Mouse (Mus musculus) left cerebral cortex, postnatal 25 days (tissue): Measurements from ENCODE around the gene Gjc2. TPM values are rescaled to one million over a fixed set of nuclear protein-coding genes. Genes with fewer than 3 reads are reported as not detected.

Experiments
- DNase-seq, 2 experiments: peaks; one replicate each; pipeline ENCODE4 v3.0.0; 2022; ENCODE audit warnings: low spot score in 2 of 2, mixed read lengths in 1 of 2
- intact Hi-C: fragments of 180-260 bp; cut with DNase I; formaldehyde crosslinking; loops from one replicate; pipeline ENCODE4 v1.15.1; 2025
- total RNA-seq, 2 experiments: library from RNA; stranded (reverse); gene quantifications; 2 replicates each; pipeline ENCODE4 v1.2.3; 2021

The Gjc2 gene
- total RNA-seq, 2 experiments from 2014 or later, result 9.8 to 12.2 TPM

DNA sequence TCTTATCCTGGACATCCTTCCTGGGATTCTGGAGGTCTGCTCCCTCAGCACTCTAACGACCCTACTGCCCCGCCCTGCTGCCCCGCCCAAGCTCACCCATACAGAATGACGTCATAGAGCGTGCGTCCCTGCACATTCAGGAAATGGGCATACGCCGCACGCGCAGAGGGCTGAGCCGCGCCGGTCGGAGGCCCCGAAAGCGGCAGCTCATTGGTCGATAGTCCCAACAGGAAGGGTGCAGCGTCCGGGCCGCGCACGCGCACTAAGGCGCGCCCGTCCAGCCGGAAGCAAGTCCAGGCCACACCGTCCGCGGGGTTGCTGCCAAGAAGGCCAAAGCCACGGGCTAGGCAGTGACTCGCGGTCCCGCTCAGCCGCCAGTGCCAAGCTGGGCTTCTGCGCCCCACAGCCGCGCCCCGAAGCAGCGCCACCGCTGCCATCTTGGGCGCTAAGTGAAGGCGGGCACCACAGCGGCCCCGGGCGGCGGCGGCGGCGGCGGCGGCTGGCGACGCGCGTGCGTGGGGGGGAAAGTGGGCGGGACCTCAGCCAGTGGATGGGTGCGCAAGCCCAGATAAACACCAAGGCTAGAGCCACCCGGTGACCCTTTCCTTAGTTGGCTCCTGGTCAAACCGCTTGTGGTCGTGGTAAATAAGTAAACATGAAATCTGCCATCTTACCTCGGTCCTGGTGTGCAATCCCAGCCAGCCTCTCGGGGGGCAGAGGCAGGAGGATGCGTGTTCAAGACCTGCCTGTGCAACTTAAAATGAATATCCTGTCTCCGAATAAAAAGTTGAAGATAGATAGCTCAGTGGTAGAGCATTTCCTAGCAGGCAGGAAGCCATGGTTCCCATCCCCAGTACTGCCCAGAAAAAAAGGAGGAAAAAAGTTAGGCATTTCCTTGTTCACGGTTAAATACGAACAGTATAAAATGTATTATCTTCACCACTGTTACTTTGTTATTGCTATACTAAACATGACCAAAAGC lies 19.5 kb downstream of the Gjc2 start, which contains the start of gene Iba57:
Gene Iba57 (minus strand): TSS at position 485 of the 982 bp plus-strand sequence.
- peak; percentile 99 to 100 for DNase-seq
- intact Hi-C loops, result no loop called here

DNA sequence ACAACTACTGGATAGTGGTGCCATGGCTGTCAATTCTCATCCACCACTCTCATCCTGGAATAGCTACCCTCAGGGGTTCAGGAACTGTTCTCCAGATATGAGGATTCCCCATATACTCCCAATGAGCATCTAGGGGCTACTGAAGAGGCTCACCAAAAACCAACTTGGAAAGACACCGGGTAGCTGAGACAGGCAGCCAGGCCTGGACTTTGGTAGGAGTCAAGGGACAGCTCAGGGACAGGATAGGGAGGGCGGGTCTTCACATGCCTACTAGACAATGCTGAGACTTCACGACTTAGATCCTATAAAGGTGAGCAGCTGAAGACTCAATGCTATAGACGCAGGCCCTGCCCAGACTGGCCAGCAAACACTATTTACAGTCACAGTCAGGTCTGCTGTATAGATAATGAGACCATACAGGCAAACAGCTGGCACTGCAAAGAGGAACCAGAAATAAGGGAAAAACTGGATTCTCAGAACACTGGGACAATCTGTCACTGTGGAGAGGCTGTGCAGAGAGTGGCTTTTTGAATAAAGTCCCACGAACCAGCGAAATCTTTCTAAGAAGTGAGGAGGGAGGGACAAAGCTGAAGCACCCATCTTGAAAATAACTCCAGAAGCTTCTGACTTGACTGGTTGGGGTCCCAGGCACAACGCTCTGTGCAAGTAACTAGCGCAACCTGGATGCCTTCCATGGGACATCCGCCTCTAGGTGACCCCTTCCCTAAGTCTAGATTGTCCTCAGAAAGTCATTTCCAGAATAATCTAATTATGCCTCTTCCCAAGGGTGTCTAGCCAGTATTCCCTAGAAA lies 20.4 kb downstream of the Gjc2 start:
- intact Hi-C loops, result no loop called here
- no peak for DNase-seq

DNA sequence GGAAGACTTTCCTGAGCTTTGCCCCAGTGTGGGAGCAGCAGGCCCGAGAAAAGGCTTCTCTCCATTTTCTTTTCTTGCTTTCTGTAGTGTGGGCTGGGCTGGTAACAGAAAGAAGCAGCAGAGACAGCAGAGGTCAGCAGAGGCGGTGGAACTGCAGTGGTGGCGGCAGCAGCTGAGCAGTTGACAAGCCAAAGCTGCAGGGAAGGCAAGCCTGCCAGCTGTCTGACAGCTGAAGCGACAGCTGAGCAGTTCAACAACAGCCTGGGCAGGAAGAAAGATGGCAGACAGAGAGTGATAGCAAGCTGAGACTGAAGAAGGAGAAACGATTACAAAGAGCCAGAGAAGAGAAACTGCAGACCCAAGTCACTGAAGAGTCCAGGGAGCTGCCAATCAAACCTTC lies 21.6 kb downstream of the Gjc2 start:
- DNase-seq, result no peak
- intact Hi-C loops, result no loop called here

DNA sequence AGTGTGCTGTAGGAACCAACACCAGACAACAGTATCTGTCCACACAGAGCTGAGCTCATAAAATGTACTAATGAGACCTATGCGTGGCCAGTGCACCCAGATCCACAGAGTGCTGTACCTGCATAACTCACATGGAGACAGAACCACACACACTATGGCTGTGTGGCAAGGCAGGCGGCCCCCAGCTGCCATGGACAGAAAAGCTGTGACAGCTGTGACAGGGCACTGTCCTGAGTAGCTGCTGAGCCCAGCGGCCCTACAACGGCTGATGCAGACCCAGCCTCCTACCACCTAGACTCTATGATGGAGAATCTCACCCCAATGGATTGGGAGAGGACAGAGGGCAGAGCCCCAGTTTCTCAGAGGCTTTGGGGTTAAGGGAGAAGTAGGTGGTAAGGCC lies 23.5 kb downstream of the Gjc2 start:
- intact Hi-C loops, result no loop called here
- DNase-seq, result no peak

DNA sequence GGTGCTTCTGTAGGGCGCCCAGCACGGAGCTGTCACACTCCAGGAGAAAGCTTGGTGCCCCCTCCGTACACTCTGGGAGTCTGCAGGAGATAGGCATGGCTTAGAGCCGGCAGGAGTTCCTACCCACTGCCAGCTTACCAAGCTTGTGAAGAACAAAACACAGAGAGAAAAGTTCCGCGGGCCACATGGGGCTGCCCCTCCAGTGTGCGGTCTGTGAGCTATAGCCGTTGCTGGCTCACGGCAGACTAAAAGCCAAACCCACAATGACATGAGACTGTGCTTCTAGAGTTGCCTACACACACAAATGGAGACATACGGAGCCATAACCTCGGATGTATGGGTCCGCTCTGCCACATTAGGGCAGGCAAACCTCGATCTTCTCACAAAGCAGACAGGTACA lies 23.9 kb downstream of the Gjc2 start:
- intact Hi-C loops, result no loop called here
- no peak for DNase-seq

DNA sequence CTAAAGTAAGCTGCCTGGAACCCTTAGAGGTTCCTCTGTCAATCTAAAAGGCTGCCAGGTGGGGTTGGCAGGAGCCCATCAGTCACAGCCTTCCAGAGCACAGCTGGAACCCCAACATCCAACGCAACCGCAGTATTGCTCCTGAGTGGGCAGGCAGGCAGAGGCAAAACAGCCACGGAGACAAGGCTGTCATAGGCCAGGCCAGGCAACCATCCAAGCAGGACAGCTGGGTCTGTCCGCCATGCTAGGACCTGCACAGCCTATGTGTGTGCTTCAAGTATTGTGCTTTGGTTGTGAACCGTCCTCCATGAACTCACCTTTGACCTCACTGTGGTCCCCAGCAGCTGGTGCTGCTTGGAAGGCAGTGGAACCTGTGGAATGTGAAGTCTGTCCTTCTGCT lies 27.1 kb downstream of the Gjc2 start:
- no peak for DNase-seq
- intact Hi-C loops, result no loop called here

DNA sequence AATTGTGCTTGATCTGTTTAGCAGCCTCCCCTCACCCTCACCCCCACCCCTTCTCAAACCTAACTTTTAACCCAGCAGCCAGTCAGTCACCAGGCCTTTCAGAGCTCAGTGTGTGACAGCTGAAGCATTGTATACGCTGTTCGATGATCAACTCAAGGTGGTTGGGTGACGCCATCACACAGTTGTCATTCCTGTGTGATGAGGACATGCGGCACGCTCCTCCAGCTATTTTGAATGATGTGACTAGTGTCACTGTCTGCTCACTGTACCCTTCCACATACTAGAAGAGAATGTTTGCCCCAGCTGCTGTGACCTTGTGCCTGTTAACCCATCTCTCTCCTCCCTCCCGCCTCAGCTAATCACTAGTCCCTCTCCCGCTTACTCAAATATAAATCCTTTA lies 28.8 kb downstream of the Gjc2 start:
- no peak for DNase-seq
- intact Hi-C loops, result no loop called here

DNA sequence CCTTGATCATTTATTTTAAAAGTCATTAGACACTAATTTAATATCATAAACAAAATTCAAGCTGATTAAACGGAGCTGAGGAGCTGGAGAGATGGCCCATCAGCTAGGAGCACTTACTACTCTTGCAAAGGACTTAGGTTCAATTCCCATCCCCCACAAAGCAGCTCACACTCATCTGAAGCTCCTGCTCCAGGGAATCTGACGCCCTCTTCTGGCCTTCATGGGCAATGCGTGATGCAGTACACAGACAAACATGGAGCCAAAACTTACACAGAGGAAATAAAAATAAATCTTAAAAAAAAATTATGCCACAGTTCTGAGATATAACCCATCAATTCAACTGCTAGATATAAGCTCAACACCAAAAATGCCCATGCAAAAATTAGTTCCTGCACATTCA lies 31.3 kb downstream of the Gjc2 start:
- no peak for DNase-seq
- intact Hi-C loops, result no loop called here

DNA sequence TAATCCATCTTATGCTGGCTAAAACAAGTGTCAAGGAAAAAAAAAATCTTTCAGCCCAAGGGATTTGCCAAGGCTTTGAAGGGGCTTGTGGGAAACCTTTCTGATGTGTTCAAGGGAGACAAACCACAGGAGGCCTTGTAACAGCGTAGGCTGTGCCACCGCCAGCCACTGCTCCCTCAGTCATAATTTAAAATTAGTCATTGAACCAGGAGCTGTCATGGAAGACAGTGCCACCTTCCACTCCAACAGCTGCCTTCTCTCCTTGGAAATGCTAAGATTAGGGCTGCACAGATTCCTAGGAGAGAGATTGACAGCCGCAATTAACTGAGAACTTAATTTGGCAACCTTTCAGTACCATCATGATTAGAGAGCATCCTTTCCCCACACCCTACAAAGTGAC lies 33.7 kb downstream of the Gjc2 start:
- no peak for DNase-seq
- intact Hi-C loops, result no loop called here

DNA sequence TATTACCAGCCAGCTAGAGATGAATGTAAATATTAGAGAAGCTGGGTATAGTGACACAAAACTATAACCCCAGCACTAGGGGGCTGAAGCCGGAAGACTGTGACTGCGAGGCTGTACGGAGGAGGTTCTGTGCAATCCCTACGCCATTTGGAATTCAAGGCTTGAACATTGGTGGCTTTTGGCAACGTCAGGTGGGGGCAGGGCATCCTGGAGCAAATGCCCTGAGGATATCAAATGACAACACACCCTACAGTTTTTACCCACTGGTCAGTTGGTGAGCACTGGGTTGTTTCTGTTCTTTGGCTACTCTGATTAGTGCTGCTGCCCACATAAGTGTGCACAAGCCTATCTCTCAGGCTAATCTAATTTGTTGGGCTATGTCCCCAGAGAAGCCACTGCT lies 40.1 kb downstream of the Gjc2 start:
- DNase-seq, result no peak
- intact Hi-C loops, result no loop called here

DNA sequence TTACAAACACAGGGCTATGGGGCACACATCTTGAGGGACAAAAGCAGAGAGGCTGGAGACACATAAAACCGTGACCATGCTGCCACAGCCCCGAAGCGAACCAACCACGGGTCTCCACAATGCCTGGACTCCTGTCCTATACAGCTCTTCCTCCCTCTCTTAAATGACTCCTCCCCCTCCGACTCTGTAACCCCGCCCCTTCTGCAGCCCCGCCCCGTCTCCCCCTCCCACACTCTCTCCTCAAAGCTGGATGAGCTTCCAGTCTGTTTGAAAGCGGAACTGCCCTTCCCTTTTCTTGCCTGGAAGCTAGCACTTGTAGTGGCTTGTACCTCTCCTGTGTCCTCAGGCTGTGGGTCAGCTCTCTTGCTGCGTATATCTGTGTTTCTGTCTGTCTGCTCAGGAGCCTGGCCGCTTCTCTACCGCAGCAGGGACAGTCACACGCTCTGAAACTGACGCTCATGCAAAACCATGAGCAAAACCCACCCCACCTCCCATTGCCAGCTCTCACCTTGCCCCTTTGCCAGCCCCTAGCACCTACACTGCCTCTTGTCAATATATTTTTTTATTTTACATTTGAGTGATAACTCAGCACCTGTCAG lies 41.1 kb downstream of the Gjc2 start:
- no peak for DNase-seq
- intact Hi-C loops, result no loop called here

DNA sequence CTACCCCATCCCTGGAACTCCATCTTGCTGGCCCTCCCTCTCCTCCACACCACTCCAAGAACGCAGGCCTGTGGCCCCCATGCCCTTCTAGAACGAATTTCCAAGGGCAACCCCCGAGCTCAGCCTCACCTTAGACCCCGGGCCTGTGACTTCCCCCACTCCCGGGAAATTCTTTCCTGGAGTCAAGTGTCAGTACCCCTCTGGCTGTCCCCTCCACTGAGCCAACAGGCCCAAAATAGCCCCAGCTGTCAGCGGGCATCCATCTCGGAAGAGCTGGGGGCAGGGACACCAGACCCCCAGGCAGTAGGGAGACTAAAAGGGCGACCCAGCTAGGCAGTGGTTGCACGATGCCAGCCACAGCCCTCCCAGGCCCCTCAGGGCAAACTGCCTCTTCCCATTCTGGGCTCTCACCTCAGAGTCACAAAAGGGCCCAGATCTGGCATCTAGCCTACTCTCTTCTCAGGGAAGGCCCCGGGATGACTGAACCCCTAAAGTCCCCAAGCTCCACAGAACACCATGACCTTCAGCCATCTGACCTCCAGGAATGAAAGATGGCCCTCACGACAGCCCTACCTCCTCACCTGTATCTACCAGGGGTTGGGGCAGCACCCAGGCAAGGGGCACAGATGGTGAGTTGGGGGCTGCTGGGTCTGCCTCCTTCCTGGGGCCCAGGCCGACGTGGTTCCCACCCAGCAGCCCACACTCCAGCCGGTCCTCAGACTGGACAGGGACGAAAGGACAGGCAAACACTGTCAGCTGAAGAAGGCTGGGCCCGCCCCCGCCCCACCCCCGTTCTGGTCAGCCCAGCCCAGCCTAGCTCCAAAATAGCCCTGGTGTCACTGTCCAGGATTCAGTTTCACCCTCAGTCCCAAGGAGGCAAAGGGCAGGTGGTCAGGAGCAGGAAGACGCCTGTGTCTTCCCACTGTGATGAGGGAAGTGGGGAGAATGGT lies 44.2 kb downstream of the Gjc2 start:
- intact Hi-C loops, result no loop called here
- DNase-seq, result no peak

DNA sequence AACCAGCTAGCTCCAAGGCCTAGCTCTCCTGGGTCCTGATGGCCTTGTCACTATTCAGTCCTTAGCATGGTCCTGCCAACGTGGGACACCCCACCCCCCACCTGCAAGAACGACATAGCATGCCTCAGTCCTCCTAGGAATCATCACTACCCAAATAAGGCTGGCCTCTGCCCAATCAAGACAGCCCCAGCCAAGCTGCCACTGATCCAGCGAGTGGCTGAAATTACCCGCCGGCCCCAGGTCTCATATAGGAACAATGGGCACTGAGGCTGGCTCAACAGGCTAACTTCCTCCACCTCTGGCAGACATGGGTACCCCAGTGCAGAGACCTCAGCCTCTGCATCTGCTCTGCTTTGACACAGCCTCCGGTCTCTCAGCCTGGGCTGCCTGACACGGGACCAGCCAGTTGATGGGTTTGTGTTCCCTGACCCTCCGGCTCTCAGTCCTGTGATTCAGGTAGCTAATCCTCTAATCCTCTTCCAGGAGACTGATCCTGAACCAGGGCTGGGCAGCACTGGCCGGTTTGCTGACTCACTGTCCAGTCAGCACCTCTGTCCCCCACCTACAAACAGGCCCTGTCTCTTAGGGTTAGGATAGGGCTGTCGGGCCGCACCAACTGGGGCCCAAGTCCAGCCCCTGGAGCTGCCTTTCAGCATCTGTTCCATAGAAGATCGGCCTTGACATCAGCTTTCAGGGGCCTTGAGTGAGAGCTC lies 45.9 kb downstream of the Gjc2 start:
- intact Hi-C loops, result no loop called here

DNA sequence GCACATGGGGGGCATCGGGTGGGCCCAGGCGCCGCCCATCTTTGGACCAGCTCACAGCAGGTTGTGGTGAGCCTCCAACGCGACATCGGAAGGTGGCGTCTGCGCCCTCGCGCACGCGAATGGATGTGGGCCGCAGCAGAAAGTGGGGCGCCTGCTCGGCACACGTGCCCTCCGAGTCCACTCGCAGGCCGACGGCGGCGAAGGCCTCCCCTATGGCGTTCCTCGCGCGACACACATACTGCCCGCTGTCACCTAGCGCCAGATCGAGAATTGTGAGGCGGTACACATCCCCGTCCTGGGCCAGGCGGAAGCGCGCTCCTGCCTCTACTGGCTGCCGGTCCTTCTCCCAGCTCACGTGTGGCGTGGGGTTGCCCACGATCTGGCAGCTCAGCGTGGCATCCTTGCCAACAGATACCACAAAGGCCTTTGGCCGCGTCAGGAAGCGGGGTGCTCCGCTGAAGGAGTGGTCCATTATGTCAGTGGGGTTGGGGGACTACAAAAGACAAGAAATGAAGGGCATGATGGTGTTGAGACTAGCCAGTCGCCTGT lies 47.0 kb downstream of the Gjc2 start, which contains the start of gene Obscn:
Gene Obscn (minus strand): TSS at position 499 of the 549 bp plus-strand sequence.
- intact Hi-C loops, result no loop called here
- DNase-seq, result peak in 1 of 2 experiments; percentile 10

More for the DNA sequence above, 45.9 kb downstream of the Gjc2 start:
- DNase-seq, result no peak

DNA sequence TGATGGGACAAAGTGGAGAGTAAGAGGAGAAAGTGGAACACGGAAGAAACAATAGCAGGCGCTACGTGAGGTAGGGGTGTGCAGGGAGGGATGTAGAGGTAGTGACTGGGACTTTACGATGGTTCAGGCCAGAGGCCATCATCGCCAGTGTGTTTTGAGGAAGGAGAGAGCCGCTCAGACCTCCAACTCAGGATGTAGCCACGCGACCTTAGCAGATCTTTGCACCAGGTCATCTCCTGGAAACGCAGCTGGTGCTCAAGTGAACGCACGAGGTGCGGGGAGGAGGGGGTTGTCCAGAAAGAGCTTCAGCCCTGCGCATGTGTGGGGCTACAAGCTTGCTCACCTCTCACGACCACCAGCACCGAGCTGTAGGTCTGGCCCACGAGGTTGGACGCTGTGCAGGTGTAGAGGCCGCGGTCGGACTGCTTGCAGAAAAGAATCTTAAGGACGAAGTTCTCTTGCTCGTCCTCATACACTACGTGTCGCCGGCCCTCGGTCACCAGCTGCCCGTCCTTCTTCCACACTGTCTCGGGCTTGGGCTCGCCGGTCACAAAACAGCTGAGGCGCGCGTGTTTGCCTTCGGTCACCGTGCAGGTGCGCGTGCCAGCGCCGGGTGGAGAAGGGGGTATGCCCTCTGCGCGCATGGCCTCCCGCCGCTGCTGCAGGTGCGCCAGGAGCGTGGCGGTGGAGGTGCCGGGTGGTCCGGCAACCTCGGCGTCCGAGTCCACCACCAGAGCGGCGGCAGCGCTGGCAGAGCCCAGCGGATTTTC lies 47.8 kb downstream of the Gjc2 start:
- intact Hi-C loops, result no loop called here
- DNase-seq, result no peak

DNA sequence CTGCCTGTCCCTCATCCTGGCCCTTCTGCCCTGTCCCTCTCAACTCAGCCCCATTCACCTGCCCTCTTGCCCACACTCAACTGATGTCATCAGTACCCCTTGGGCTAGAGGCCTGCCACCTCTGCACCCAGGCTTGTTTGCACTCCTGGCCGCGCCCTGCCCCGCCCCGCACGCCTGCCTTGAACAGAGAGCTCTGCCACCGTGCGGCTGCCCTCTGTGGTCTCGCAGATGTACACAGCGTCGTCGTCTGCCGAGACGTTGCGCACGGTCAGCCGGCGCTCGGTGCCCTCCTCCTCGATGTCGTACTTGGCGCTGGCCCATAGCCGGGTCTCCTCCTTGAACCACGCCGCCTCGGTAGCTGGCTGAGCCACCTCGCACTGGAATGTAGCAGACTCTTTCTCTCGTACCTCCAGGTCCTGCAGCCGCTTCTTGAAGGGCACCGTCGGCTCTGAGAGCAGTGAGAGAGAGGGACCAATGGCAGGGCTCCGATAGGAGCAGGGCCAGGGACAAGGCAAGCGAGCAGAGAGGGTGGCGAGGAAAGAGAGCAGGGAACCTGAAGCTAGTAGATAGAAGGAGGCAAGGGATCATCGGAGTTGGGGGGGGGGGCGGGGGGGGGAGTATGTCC lies 48.5 kb downstream of the Gjc2 start:
- no peak for DNase-seq
- intact Hi-C loops, result no loop called here

DNA sequence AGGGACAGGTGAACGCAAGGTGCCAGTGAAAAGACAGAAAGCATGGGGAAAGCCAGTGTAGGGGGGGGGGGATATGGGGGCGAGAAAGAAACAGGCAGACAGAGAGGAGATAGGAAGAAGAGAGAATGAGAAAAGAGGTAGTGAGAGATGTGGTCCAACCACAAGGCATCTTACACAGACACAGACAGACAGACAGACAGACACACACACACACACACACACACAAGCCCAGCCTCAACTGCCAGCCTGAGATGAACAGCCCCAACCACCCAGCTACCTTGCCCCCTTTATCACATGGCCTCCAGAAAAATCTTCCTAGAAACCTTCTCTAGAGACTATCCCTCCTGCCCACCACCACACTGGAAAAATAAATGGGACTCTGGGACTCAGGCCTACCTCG lies 50.9 kb downstream of the Gjc2 start:
- DNase-seq, result no peak
- intact Hi-C loops, result no loop called here
